Mouse (Mus musculus) right cerebral cortex, postnatal 4 days (tissue): ENCODE measurements at regions not wholly inside any gene's neighbourhood (a gene's known extent, or its start where the extent isn't known, plus 50 kb on each side); places are given as distances from the start of the nearest gene placed in this dataset.
A peak's percentile ranks its signal among the peaks of the same experiment; 100 is the strongest.
"Not testable (repeated sequence)": the region's sequence is repeated elsewhere in the genome, so short reads cannot be mapped to it uniquely, and the experiment has no call there.

Experiments used
- DNase-seq: peaks from one replicate; pipeline ENCODE4 v3.0.0-alpha.2; 2022

DNA sequence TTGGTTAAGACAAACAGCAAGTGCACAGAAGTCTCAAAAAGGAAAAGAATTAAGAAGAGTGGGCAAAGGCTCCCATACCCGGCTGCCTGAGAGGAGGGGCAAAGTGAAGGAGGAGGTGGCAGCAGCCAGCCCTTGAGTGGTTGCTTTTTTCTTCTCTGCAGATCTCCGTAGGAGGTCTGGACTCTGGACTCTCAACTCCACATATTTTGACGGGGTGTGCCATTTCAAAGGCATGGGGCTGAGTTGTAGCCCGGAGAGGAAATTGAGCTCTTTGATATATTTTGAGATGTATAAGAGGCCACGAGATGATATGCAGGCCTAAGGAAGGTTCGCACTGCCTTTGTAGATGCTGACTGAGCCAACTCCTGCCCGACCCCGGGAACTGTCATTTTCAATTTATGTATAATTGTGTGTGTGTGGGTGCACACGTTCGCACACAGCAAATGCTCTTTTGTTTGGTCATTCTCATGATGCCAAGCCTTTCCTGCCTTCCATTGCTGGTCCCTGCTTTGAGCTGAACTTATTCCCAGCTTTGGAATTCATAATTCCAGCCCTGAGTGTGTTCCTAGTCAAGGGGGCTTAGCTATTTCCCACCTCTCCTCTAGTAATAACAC lies 56.4 kb downstream of the Cxcr4 start:
- DNase-seq, result no peak

- no peak for DNase-seq
These were observed 59.5 kb downstream of the Cxcr4 start for GRCm38 (mm10) chr1:128532632-128533031.

- no peak for DNase-seq
These were observed 62.1 kb downstream of the Cxcr4 start for GRCm38 (mm10) chr1:128529808-128530545.

GRCm38 (mm10) chr1:128519234-128519633 lies 72.9 kb downstream of the Cxcr4 start:
- no peak for DNase-seq

DNA sequence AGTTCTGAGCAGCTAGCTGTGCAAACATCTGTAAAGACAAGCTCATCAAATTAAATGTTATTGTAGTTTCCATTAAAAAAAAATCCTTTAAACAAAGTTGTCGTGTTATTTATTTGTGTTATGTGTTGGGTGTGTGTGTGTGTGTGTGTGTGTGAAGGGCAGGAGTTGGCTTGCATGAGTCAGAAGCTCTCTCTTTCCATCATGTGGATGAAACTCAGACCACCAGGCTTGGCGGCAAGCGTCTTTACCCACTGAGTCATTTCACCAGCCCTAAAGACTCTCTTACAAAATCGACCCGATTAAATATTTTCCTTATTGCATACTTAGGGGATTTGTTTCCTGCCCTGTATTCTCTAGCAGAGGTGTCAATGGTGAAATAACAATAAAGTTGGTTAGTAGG lies 73.6 kb downstream of the Cxcr4 start:
- no peak for DNase-seq

GRCm38 (mm10) chr1:128517351-128517750 lies 74.7 kb downstream of the Cxcr4 start:
- DNase-seq, result no peak

DNA sequence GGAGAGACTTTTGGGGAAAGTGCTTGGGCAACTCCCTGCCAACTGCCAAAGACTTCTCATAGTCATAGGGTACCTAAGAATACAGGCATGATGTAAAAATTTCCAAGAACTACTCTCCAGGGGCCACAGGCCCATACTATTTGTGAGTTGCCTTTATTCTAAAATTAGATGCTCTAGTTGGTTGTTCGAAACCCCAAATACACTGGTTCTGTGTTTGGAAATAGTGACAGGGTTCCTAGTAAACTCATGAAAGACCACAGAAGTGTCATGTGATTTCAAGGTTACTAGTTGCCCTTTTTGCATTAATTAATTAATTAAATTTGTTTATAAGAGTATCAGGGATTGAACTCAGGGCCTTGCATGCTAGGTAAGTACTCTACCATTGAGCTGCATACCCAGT lies 77.8 kb downstream of the Cxcr4 start:
- DNase-seq, result no peak

DNA sequence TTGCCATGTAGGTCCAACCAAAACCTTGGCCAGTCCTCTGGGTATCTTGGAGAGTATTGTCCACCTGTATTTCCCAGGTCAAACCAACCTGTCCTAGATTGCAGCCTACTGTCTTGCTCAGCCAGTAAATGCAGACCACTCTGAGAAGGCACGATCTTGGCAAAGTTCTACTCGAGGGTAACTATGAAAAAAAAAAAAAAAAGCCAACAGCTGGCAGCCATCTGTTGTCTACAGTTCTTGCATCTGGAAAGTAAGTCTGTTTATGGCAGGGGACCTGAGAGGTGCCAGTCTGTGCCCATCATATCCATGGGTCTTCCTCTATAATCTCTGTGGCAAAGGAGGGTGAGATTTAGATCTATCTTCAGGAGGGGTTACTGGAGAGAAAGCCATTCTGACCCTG lies 78.2 kb downstream of the Cxcr4 start:
- DNase-seq, result no peak

- no peak for DNase-seq
These were observed 78.9 kb downstream of the Cxcr4 start for GRCm38 (mm10) chr1:128513153-128513552.

DNA sequence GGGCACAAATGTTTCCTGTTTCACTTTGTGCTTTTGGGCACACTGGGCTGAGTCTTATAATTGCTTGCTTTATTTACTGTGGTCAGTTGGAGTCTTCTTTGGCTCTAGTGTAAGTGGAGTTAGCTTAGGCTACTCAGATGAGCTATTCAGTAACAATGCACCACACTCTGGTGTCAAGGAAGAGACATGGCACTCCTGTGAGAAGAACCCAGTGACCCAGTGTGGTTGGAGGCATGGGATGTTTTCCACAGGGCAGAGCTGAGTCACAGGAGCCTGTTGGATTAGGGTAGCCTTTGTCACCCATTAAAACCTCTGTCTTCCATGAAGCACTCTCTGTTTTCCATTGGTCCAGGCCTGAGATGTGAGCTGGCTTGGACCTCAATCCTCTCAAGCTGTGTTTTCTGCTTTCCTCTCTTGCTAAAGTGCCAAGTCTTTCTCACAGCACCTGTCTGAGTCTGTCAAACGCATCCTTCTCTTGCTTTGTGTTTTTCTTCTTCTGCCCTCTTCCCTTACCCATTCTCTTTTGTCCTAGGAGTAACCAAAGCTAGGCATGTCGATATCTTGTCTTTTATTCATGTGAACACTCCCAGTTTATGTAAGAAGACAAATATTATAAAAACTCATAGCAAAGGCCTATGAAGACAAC lies 83.2 kb downstream of the Cxcr4 start:
- DNase-seq, result no peak

- no peak for DNase-seq
These were observed 85.4 kb downstream of the Cxcr4 start for GRCm38 (mm10) chr1:128506551-128507313.

DNA sequence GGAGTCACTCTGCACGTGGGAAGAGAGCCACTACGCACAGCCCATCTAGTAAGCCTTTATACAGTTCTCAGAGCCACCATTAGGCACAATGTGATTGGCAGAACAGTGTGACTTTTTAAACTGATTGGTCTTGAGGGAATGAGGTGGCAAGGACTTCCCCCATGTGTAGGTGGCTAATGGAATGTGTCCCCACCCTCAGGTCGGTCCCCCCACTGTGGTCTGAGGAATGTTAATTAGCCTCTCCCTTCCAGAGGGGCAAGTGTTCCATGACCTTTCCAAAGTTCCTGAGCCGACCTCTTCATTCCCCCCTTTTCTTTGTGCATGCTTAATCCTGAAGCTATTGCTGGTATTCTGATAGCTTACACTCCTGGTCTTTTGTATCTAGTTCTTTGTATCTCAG lies 87.2 kb upstream of the Dars start:
- DNase-seq, result no peak

- no peak for DNase-seq
These were observed 81.0 kb upstream of the Dars start for GRCm38 (mm10) chr1:128498042-128498772.

GRCm38 (mm10) chr1:128492251-128492650 lies 75.1 kb upstream of the Dars start:
- DNase-seq, result no peak

DNA sequence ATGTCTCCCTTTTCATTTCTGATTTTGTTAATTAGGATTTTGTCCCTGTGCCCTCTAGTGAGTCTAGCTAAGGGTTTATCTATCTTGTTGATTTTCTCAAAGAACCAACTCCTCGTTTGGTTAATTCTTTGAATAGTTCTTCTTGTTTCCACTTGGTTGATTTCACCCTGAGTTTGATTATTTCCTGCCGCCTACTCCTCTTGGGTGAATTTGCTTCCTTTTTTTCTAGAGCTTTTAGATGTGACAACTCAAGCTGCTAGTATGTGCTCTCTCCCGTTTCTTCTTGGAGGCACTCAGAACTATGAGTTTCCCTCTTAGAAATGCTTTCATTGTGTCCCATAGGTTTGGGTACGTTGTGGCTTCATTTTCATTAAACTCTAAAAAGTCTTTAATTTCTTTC lies 70.0 kb upstream of the Dars start:
- not testable (repeated sequence) for DNase-seq

- DNase-seq, result no peak
These were observed 61.2 kb upstream of the Dars start for GRCm38 (mm10) chr1:128478376-128478775.

- no peak for DNase-seq
These were observed 60.5 kb upstream of the Dars start for GRCm38 (mm10) chr1:128477653-128478052.

DNA sequence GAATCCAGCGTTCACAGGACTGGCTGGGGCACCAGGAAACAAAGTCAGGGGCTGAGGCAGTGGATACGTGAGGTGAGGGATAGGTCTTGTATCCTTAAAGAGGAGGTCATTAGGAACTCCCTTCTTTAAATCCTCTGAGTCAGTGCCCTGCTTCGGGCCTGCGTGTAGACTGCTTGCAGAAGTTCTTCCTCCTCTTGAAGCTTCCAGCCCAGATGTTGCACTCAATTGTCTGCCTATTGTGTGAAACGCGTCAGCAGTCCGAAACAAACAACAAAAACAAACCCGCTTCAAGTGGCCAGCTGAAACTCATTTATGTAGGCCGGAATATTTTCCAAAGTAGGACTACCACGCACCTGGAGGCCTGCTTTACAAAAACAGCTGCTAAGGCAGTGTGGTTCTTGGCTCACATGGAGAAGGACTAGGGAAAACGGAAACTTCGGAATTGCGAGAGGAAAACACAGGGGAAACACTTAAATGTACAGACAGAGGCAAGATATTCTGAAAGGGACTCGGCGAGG lies 55.6 kb upstream of the Dars start:
- no peak for DNase-seq

DNA sequence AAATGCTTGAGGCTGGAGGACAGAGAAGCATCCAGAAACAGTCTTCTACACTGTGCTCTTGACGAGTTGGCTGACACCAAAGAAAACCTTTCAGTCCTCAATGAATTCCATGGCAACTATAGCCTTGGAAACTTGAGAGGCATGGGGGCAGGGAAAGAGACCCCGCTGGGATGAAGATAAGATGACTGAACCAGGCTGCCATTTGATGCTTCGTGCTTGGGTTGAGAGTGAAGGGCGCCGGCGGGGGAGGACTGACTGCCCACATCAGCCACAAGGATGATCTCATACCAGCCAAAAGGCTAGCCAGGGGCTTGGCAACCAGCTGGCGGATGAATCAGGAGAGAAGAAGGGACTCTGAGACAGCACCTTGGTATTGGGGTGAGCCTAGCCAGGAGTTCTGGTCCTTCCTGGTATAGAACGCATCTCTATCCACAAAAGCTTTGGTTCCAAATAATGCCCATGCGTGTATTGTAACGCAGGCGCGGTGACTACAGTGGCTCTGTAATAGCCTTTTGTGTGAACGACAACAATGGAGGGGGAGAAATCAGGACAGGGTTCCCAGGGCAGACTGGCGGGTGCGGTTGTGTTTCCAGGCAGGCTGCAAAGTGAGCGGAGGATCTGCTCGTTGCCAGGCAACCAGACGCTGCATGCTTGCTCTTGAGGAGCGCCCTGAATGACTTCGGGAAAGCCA lies 55.0 kb upstream of the Dars start:
- DNase-seq, result peak; percentile 74

GRCm38 (mm10) chr1:128470786-128471185 lies 53.6 kb upstream of the Dars start:
- no peak for DNase-seq

DNA sequence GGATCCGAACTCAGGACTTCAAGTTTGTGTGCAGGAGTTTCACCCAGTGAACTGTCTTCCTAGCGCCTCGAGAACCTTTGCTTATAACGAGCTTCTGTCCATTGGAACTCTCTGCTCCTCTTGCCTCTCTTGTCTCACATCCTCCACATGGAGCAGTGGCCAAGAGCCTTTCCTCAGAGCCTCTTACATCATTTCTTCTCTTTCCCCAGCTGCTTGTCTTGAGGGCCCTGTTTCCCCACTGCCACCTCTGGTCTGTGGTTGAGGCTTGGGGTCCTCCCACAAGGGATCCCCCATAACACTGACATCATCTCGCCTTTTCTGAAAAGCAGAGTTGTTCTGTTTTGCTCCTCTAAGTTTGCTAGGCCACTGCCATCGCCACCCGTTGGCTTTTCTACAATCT lies 51.9 kb upstream of the Dars start:
- no peak for DNase-seq
